Mouse (Mus musculus): ENCODE data around the gene Per1. TPM values are rescaled to one million over a fixed set of nuclear protein-coding genes. Genes with fewer than 3 reads are reported as not detected.

The Per1 gene
- polyA plus RNA-seq, 1 experiment from 2014 or later = 7.3 TPM

DNA sequence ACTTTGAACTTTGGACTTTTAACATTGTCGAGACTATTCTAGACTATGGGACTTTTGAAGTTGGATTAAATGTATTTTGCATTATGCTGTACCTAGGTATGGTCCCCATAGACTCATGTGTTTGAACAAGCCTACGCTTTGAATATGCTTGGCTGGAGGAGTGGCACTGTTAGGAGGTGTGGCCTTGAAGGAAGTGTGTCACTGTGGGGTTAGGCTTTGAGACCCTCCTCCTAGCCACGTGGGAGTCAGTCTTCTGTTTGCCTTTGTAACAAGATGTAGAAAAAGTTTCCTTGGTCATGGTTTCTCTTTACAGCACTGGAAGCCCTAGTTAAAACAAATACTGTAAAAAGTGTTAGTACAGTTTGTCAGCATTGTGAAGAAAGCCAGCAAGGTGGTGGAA is 41.2 kb upstream of the Per1 start:
- Histone ChIP-seq H3K4me3 (ENCODE audit: low read depth, low read length) (no peak overlapping the region), H3K27ac (ENCODE audit: low read depth, low read length) (no peak overlapping the region), H3K4me1 (ENCODE audit: control insufficient read depth, insufficient read depth, low read length) (peaks cover 2% of the 10 kb centered on the region; the same call in 1 of the 2 replicates), H3K4me2 (no peak overlapping the region), H3K36me3 (ENCODE audit: control insufficient read depth, insufficient read depth, low read length) (peaks cover 13% of the 10 kb centered on the region), H3K9me3 (ENCODE audit: control insufficient read depth, low read length) (no peaks in the 10 kb centered on the region), H3K9ac (ENCODE audit: low read length) (no peak overlapping the region), H3K27me3 (ENCODE audit: control insufficient read depth, insufficient read depth, low read length) (no peaks in the 10 kb centered on the region)
- 86% methylated on average over 3 of the region's 3 CpGs for WGBS
- ATAC-seq (ENCODE audit: low FRiP score) (no peak), DNase-seq (ENCODE audit: low spot score, missing footprints) (no peak)

- peak overlapping the region; percentile 67 for H3K4me2 ChIP-seq
- no peak overlapping the region; the same call in 1 of the 2 replicates for H3K27ac ChIP-seq (ENCODE audit: low read depth, low read length)
- WGBS = 70% methylated on average over 2 of the region's 2 CpGs
- no peaks in the 10 kb centered on the region for H3K9me3 ChIP-seq (ENCODE audit: control insufficient read depth, low read length)
- H3K27me3 ChIP-seq (ENCODE audit: control insufficient read depth, insufficient read depth, low read length) = no peaks in the 10 kb centered on the region
- ATAC-seq (ENCODE audit: low FRiP score) (no peak), DNase-seq (ENCODE audit: low spot score, missing footprints) (no peak)
- peak overlapping the region; percentile 50 for H3K9ac ChIP-seq (ENCODE audit: low read length)
- peak overlapping the region; percentile 63 for H3K4me3 ChIP-seq (ENCODE audit: low read depth, low read length)
- peaks cover 5% of the 10 kb centered on the region; the same call in 1 of the 2 replicates for H3K36me3 ChIP-seq (ENCODE audit: control insufficient read depth, insufficient read depth, low read length)
- H3K4me1 ChIP-seq (ENCODE audit: control insufficient read depth, insufficient read depth, low read length) = peaks cover 14% of the 10 kb centered on the region
Measured at GRCm38 (mm10) chr11:69058265-69058664, 36.8 kb upstream of the Per1 start.

DNA sequence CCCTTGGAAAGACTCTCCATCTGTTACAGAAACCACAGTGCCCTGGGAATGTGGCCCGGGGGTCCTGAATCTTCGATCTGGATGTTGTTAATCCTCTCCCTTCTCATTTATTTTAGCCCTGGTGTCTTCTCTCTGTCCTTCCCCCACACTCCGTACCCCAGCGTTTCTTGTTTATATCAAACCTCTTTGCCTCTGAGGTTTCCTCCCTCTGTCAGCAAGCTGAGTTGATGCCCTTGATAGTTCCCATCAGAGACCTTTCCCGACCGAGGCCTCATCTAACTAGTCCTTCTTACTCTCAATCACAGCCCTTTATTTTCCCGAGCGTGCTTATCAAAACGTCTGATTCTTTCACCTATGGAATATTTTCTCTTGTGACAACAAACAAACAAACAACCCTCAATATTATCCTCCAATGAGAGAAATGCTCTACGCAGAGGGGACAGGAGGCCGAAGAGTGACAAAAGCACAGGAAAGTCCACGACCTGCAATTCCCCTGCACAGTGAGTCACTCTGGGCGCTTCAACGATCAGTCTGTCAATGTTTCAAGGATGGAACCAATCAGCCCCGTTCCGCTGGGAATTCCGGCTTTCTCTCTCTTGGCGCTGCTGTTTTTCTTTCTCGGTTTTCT is 36.2 kb upstream of the Per1 start:
- WGBS = 2% methylated on average over 19 of the region's 19 CpGs
- ATAC-seq (ENCODE audit: low FRiP score) (peak; percentile 30), DNase-seq (ENCODE audit: low spot score, missing footprints) (peak; percentile 92)
- peaks cover 14% of the 10 kb centered on the region for H3K4me1 ChIP-seq (ENCODE audit: control insufficient read depth, insufficient read depth, low read length)
- H3K4me3 ChIP-seq (ENCODE audit: low read depth, low read length) = peak overlapping the region; percentile 63
- H3K36me3 ChIP-seq (ENCODE audit: control insufficient read depth, insufficient read depth, low read length) = 0 out of 2 replicates have a peak, but pooled peaks cover 2% of the 10 kb centered on the region
- H3K4me2 ChIP-seq = peak overlapping the region; percentile 67
- no peaks in the 10 kb centered on the region for H3K9me3 ChIP-seq (ENCODE audit: control insufficient read depth, low read length)
- peak overlapping the region; percentile 4 for H3K27ac ChIP-seq (ENCODE audit: low read depth, low read length)
- H3K9ac ChIP-seq (ENCODE audit: low read length) = peak overlapping the region; percentile 50
- H3K27me3 ChIP-seq (ENCODE audit: control insufficient read depth, insufficient read depth, low read length) = no peaks in the 10 kb centered on the region

DNA sequence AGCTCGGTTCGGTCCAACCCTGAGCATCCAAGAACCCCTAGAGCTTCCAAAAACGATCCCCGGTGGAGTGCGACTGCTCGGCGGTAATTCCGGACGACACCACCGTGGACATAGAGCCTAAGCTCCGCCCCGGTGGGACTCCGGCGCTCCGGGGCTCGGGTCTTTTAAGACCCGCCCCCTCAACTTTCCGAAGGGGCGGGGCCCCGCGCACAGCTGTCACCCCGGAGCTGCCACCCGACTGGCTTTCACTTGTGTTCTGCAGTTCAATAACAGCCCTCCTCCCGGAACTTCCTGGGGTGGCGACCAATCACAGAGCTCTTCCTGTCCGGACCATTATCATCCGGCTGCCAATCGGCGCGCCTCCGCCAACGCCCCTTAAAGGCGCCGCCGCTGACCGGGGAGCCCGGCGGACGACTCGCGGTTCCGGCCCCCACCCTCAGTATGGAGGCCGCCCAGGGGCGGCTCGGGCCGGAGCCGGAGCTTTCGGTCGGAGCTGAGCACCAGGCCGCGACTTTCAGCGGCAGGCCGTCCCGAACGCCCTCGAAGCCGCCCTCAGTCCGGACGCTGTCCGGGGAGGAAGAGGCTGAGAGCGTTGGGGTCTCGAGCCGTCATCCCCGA is 35.6 kb upstream of the Per1 start, which contains the start of gene Borcs6:
Borcs6 (plus strand) TSS at position 361 of the 618 bp plus-strand sequence.
- DNase-seq (ENCODE audit: low spot score, missing footprints) = peak; percentile 99
- H3K9ac ChIP-seq (ENCODE audit: low read length) = peak within 1 kb of the TSS; percentile 77
- H3K4me3 ChIP-seq (ENCODE audit: low read depth, low read length) = peak within 1 kb of the TSS; percentile 63
- H3K9me3 ChIP-seq (ENCODE audit: control insufficient read depth, low read length) = no peaks in the 10 kb centered on the region
- 0% methylated on average over 64 of the region's 64 CpGs for WGBS
- H3K27me3 ChIP-seq (ENCODE audit: control insufficient read depth, insufficient read depth, low read length) = no peaks in the 10 kb centered on the region
- no peaks in the 10 kb centered on the region for H3K36me3 ChIP-seq (ENCODE audit: control insufficient read depth, insufficient read depth, low read length)
- ATAC-seq (ENCODE audit: low FRiP score) = peak; percentile 92
- H3K4me2 ChIP-seq = peak within 1 kb of the TSS; percentile 94
- H3K27ac ChIP-seq (ENCODE audit: low read depth, low read length) = peak within 1 kb of the TSS; percentile 71
- H3K4me1 ChIP-seq (ENCODE audit: control insufficient read depth, insufficient read depth, low read length) = peaks cover 14% of the 10 kb centered on the region

DNA sequence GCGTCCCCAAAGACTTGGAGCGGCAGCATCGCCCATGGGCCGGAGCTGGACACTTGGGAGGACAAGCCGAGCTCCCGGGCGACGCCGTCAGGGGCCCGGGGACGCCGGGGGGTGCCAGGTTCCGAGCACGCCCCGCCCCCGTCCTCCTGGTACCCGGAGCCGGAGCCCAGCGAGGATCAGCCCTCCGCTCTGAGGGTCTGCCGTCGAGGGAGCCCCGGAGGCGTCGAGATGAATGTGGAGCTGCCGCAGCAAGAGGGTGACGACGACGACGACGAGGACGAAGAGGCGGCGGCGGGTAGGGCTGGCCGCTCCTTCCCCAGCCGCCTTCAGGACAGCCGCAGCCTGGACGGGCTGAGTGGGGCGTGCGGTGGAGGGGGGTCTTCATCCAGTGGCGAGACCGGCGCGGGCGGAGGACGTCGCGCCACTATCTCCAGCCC is 35.0 kb upstream of the Per1 start:
- Histone ChIP-seq H3K9me3 (ENCODE audit: control insufficient read depth, low read length) (no peaks in the 10 kb centered on the region), H3K4me1 (ENCODE audit: control insufficient read depth, insufficient read depth, low read length) (peaks cover 16% of the 10 kb centered on the region), H3K27ac (ENCODE audit: low read depth, low read length) (peak overlapping the region; percentile 71), H3K36me3 (ENCODE audit: control insufficient read depth, insufficient read depth, low read length) (no peaks in the 10 kb centered on the region), H3K4me2 (peak overlapping the region; percentile 94), H3K27me3 (ENCODE audit: control insufficient read depth, insufficient read depth, low read length) (no peaks in the 10 kb centered on the region), H3K9ac (ENCODE audit: low read length) (peak overlapping the region; percentile 77), H3K4me3 (ENCODE audit: low read depth, low read length) (peak overlapping the region; percentile 63)
- 0% methylated on average over 48 of the region's 49 CpGs for WGBS
- DNase-seq (ENCODE audit: low spot score, missing footprints) (no peak), ATAC-seq (ENCODE audit: low FRiP score) (peak; percentile 9; the same call in 1 of the 2 replicates)

- under 1% methylated on average over 40 of the region's 40 CpGs for WGBS
- Histone ChIP-seq H3K4me3 (ENCODE audit: low read depth, low read length) (peak overlapping the region; percentile 63), H3K27ac (ENCODE audit: low read depth, low read length) (peak overlapping the region; percentile 71; the same call in 1 of the 2 replicates), H3K4me1 (ENCODE audit: control insufficient read depth, insufficient read depth, low read length) (peaks cover 16% of the 10 kb centered on the region), H3K9me3 (ENCODE audit: control insufficient read depth, low read length) (no peaks in the 10 kb centered on the region), H3K4me2 (peak overlapping the region; percentile 94), H3K36me3 (ENCODE audit: control insufficient read depth, insufficient read depth, low read length) (no peaks in the 10 kb centered on the region), H3K9ac (ENCODE audit: low read length) (peak overlapping the region; percentile 77), H3K27me3 (ENCODE audit: control insufficient read depth, insufficient read depth, low read length) (no peaks in the 10 kb centered on the region)
- no peak for ATAC-seq (ENCODE audit: low FRiP score)
- peak; percentile 93 for DNase-seq (ENCODE audit: low spot score, missing footprints)
Measured at GRCm38 (mm10) chr11:69060448-69061254, 34.4 kb upstream of the Per1 start.

DNA sequence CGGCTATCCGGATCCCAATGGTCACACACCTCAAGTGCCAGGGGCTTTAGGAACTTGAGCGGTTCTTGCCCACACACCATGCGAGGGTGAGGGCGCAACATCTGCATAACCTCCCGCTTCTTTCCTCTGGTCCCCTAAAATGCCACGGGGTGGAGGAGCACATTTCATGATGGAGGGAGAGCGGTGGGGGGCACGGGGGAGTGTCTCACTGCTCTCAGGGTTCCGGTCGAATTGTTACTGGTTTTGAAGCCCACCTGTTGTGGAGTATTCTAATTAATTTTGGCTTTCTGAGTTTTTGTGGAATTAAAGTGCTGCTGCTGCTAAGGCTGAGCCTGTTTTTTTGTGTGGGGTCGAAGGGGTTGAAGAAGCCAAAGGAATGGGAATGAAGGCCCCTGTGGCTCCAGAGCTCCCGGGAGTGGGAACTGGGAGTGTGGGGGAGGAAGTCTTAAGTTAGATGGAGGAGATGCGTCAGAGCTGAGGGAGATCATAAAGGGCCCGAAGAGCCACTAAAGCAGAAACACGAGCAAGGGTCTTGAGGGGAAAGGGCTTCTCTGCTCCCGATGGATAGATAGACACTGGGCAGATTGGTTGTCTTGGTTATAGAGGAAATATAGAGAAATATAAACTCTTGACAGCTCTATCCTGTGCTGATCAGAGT is 33.6 kb upstream of the Per1 start:
- Histone ChIP-seq H3K9ac (ENCODE audit: low read length) (peak overlapping the region; percentile 77), H3K27me3 (ENCODE audit: control insufficient read depth, insufficient read depth, low read length) (no peaks in the 10 kb centered on the region), H3K4me2 (peak overlapping the region; percentile 94), H3K4me3 (ENCODE audit: low read depth, low read length) (peak overlapping the region; percentile 63), H3K27ac (ENCODE audit: low read depth, low read length) (no peak overlapping the region), H3K36me3 (ENCODE audit: control insufficient read depth, insufficient read depth, low read length) (no peaks in the 10 kb centered on the region), H3K9me3 (ENCODE audit: control insufficient read depth, low read length) (no peaks in the 10 kb centered on the region), H3K4me1 (ENCODE audit: control insufficient read depth, insufficient read depth, low read length) (peaks cover 22% of the 10 kb centered on the region)
- DNase-seq (ENCODE audit: low spot score, missing footprints) (peak; percentile 79), ATAC-seq (ENCODE audit: low FRiP score) (no peak)
- WGBS = 7% methylated on average over 17 of the region's 17 CpGs

DNA sequence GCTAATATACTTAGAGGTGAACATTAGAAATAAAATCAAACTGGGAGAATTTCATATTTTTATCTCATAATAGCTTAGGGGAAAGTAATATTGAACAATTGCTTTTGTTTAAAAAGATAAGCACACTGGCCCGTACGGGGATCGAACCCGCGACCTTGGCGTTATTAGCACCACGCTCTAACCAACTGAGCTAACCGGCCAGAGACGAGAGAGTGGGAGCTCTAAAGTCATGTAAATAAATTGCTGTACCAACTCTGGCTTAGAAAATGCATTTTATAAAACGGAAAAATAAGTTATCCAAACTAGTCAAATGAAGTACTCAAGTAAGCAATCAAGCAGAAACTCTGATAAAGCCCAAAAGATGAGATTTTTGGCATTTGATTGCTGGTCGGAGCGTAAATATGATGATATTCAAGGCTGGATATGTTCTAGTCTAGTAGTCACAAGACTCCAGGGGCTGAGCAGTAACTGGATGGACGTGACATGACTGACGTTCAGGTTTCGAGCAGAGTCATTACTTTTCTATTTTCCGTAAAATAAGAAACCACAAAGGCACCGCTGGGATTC is 32.7 kb upstream of the Per1 start:
- H3K4me1 ChIP-seq (ENCODE audit: control insufficient read depth, insufficient read depth, low read length) = peaks cover 26% of the 10 kb centered on the region

More for the DNA sequence above, 32.7 kb upstream of the Per1 start:
- Histone ChIP-seq H3K9me3 (ENCODE audit: control insufficient read depth, low read length) (no peaks in the 10 kb centered on the region), H3K36me3 (ENCODE audit: control insufficient read depth, insufficient read depth, low read length) (no peaks in the 10 kb centered on the region), H3K4me2 (peak overlapping the region; percentile 67), H3K27ac (ENCODE audit: low read depth, low read length) (no peak overlapping the region), H3K9ac (ENCODE audit: low read length) (no peak overlapping the region), H3K27me3 (ENCODE audit: control insufficient read depth, insufficient read depth, low read length) (no peaks in the 10 kb centered on the region), H3K4me3 (ENCODE audit: low read depth, low read length) (peak overlapping the region; percentile 74)
- ATAC-seq (ENCODE audit: low FRiP score) (no peak; the same call in 1 of the 2 replicates), DNase-seq (ENCODE audit: low spot score, missing footprints) (peak; percentile 99)
- under 1% methylated on average over 17 of the region's 17 CpGs for WGBS
